Mouse (Mus musculus): ENCODE results near the gene Fbrsl1. TPM values are rescaled to one million over a fixed set of nuclear protein-coding genes. Genes with fewer than 3 reads are reported as not detected.

The Fbrsl1 gene
- polyA plus RNA-seq, 1 experiment from 2014 or later, result 14.9 TPM

DNA sequence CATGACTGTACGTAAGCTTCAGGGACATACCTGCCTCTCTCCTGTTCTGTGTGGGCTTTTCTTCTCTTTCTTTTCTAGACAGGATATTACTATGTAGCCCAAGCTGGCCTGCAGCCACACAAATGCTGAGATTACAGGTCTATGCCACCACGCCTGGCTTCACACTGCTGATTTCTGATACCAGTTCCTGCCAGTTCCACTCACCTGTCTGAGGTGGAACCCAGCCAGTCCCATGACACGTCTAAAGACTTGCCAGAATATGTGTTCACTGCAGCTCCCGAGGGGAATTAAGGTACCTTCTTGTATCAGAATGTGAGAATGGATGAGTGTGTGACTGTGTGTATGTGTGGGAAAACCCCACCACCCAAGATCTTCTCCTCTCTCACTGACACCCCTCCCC, 57.7 kb downstream of the Fbrsl1 start:
- peaks cover 6% of the 10 kb centered on the region for H3K27me3 ChIP-seq (ENCODE audit: control insufficient read depth, insufficient read depth, low read length)
- H3K36me3 ChIP-seq (ENCODE audit: control insufficient read depth, insufficient read depth, low read length), result no peaks in the 10 kb centered on the region
- 84% methylated on average over 4 of the region's 4 CpGs for WGBS
- peaks cover 3% of the 10 kb centered on the region; the same call in 1 of the 2 replicates for H3K4me1 ChIP-seq (ENCODE audit: control insufficient read depth, insufficient read depth, low read length)
- DNase-seq (ENCODE audit: low spot score, missing footprints), result no peak
- no peak for ATAC-seq (ENCODE audit: low FRiP score)
- no peaks in the 10 kb centered on the region for H3K9me3 ChIP-seq (ENCODE audit: control insufficient read depth, low read length)
- no peak overlapping the region for H3K9ac ChIP-seq (ENCODE audit: low read length)
- H3K27ac ChIP-seq (ENCODE audit: low read depth, low read length), result no peak overlapping the region
- no peak overlapping the region for H3K4me3 ChIP-seq (ENCODE audit: low read depth, low read length)
- no peak overlapping the region for H3K4me2 ChIP-seq

DNA sequence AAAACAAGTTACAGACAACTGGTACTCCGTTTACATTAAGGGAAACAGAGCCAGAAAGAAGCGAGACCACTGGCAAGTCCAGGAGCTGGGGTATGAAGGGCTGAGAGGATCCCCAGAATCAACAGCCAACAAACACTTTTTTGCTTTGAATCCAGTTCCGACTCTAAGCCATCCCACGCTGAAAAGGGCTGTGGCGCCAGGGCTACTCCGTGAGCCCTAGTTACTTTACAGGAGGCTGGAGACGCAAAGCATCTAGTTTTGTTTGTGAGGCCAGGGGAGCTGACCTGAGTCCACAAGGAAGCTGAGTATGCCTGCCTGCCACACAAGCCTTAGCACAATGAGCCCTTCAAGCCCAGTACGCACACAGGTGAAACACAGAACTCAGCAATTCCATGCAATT, 61.0 kb downstream of the Fbrsl1 start:
- Histone ChIP-seq H3K9ac (ENCODE audit: low read length) (peak overlapping the region; percentile 59; the same call in 1 of the 2 replicates), H3K4me2 (peak overlapping the region; percentile 63), H3K4me1 (ENCODE audit: control insufficient read depth, insufficient read depth, low read length) (peaks cover 3% of the 10 kb centered on the region; the same call in 1 of the 2 replicates), H3K27me3 (ENCODE audit: control insufficient read depth, insufficient read depth, low read length) (peaks cover 6% of the 10 kb centered on the region), H3K36me3 (ENCODE audit: control insufficient read depth, insufficient read depth, low read length) (no peaks in the 10 kb centered on the region), H3K9me3 (ENCODE audit: control insufficient read depth, low read length) (no peaks in the 10 kb centered on the region), H3K27ac (ENCODE audit: low read depth, low read length) (no peak overlapping the region), H3K4me3 (ENCODE audit: low read depth, low read length) (peak overlapping the region; percentile 61)
- peak; percentile 86 for DNase-seq (ENCODE audit: low spot score, missing footprints)
- WGBS, result 12% methylated on average over 8 of the region's 8 CpGs
- ATAC-seq (ENCODE audit: low FRiP score), result 0 out of 2 replicates have a peak, but pooled peaks have one; percentile 3

DNA sequence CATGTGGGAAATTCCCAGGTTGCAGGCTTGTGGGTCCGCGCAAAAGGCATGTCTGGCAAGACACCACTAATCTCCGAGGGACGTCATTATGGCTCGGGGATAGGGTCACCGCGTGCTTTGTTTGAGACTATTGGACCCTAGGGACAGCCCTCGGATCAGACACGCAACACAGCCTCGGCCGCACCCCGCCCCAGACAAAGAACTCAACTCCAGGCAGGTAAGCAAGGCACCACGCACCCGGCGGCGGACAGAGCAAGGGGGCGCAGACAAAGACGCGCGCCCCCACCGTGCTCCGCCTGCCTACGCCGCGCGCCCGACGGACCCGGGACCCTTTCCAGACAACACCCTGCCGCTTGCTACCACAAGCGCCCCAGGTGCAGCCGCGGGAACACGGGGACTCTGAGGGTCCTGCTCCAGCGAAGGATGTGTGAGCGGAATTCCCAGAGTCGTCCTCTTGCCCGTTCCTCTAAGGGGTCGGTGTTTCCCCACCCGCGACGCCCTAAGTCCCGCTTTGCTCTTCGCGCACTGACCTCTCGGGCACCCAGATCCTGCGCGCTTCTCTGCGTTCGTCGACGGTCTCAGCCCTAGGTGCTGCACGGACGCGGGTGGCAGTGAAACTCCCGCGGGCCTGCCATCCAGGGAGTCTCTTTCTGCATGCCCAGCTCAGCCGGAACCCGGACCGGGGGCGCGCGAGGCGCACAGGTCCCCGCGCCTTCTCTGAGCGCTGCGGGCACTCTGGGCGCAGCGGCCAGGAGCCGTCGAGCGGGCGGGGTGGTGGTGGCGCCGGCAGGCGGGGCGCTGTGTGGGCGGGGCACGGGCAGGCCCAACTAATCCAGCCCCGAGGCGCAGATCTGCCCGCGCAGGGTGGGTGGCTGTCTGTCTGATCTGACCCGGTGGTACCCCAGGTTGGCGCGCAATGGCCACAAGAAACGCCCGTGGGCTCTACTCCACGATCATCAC, 61.7 kb downstream of the Fbrsl1 start:
- peak; percentile 91 for ATAC-seq (ENCODE audit: low FRiP score)
- peak; percentile 96 for DNase-seq (ENCODE audit: low spot score, missing footprints)
- no peak overlapping the region for H3K27ac ChIP-seq (ENCODE audit: low read depth, low read length)
- H3K4me2 ChIP-seq, result peak overlapping the region; percentile 63
- H3K9me3 ChIP-seq (ENCODE audit: control insufficient read depth, low read length), result no peaks in the 10 kb centered on the region
- peak overlapping the region; percentile 61 for H3K4me3 ChIP-seq (ENCODE audit: low read depth, low read length)
- H3K4me1 ChIP-seq (ENCODE audit: control insufficient read depth, insufficient read depth, low read length), result peaks cover 3% of the 10 kb centered on the region; the same call in 1 of the 2 replicates
- H3K27me3 ChIP-seq (ENCODE audit: control insufficient read depth, insufficient read depth, low read length), result peaks cover 6% of the 10 kb centered on the region
- under 1% methylated on average over 90 of the region's 90 CpGs for WGBS
- peak overlapping the region; percentile 73 for H3K9ac ChIP-seq (ENCODE audit: low read length)
- H3K36me3 ChIP-seq (ENCODE audit: control insufficient read depth, insufficient read depth, low read length), result no peaks in the 10 kb centered on the region

DNA sequence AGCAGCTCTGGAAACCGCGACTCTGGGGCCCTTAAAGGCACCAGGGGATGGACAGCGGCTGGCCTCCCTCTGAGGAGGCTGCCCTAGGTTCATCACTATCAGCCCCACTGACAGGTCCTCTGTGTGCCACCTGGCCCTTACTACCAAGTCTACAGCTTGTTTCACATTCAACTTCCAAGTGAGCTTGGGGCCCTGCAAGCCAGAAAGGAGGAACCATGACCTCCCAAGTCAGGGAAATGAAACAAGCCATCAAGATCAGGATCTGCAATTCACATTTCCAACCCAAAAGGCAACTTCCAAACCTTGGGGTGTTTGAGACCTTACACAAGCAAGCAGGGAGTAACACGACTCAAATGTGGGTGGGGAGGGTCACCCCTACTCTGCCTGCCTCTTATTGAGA, 63.0 kb downstream of the Fbrsl1 start:
- Histone ChIP-seq H3K4me3 (ENCODE audit: low read depth, low read length) (peak overlapping the region; percentile 61; the same call in 1 of the 2 replicates), H3K27ac (ENCODE audit: low read depth, low read length) (no peak overlapping the region), H3K9ac (ENCODE audit: low read length) (no peak overlapping the region), H3K9me3 (ENCODE audit: control insufficient read depth, low read length) (no peaks in the 10 kb centered on the region), H3K4me1 (ENCODE audit: control insufficient read depth, insufficient read depth, low read length) (peaks cover 3% of the 10 kb centered on the region; the same call in 1 of the 2 replicates), H3K4me2 (peak overlapping the region; percentile 63), H3K36me3 (ENCODE audit: control insufficient read depth, insufficient read depth, low read length) (no peaks in the 10 kb centered on the region), H3K27me3 (ENCODE audit: control insufficient read depth, insufficient read depth, low read length) (peaks cover 6% of the 10 kb centered on the region)
- ATAC-seq (ENCODE audit: low FRiP score) (no peak), DNase-seq (ENCODE audit: low spot score, missing footprints) (peak; percentile 82)
- 53% methylated on average over 4 of the region's 4 CpGs for WGBS

DNA sequence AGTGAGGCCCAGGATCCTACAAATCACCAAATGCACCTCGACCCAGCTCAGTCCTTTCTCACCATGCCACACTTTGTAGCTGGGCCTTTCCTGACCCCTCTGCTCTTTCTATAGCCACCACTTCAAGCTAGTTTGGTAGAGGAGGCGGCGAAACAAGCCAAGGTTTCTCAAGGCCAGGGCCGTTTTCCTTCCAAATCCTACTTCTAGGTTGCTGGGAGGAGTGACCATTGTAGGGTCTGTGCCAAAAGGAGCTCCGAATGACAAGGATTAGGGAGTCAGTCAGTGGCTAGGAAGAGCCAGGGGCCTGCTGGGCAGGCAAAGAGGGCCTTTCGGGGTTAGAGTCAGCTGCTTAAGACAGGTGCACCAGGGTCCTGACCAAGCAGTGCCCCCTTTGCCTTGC, 63.8 kb downstream of the Fbrsl1 start:
- Histone ChIP-seq H3K4me2 (no peak overlapping the region), H3K9me3 (ENCODE audit: control insufficient read depth, low read length) (no peaks in the 10 kb centered on the region), H3K36me3 (ENCODE audit: control insufficient read depth, insufficient read depth, low read length) (no peaks in the 10 kb centered on the region), H3K27me3 (ENCODE audit: control insufficient read depth, insufficient read depth, low read length) (peaks cover 6% of the 10 kb centered on the region), H3K4me1 (ENCODE audit: control insufficient read depth, insufficient read depth, low read length) (peaks cover 3% of the 10 kb centered on the region; the same call in 1 of the 2 replicates), H3K27ac (ENCODE audit: low read depth, low read length) (no peak overlapping the region), H3K9ac (ENCODE audit: low read length) (no peak overlapping the region), H3K4me3 (ENCODE audit: low read depth, low read length) (no peak overlapping the region)
- DNase-seq (ENCODE audit: low spot score, missing footprints) (peak; percentile 66), ATAC-seq (ENCODE audit: low FRiP score) (no peak)
- 66% methylated on average over 6 of the region's 6 CpGs for WGBS

DNA sequence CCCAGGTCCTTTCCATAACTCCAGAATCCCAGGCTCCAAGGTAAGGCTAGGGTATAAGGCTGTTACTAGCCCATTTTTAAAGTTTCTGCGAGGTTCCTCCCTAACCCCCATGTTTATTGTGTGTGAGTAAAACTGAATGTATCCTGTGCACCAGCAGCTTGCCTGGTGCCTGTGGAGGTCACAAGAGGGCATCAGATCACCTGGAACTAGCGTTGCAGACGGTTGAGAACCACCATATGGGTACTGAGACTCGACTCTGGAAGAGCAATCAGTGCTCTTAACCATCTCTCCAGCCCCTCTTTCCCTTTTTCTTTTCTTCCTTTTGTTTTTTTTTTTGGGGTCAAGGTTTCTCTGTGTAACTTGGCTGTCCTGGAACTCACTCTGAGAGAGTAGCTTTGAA, 68.5 kb downstream of the Fbrsl1 start:
- Histone ChIP-seq H3K4me2 (no peak overlapping the region), H3K27me3 (ENCODE audit: control insufficient read depth, insufficient read depth, low read length) (no peaks in the 10 kb centered on the region), H3K9ac (ENCODE audit: low read length) (no peak overlapping the region), H3K9me3 (ENCODE audit: control insufficient read depth, low read length) (no peaks in the 10 kb centered on the region), H3K4me1 (ENCODE audit: control insufficient read depth, insufficient read depth, low read length) (no peaks in the 10 kb centered on the region), H3K27ac (ENCODE audit: low read depth, low read length) (no peak overlapping the region), H3K4me3 (ENCODE audit: low read depth, low read length) (no peak overlapping the region), H3K36me3 (ENCODE audit: control insufficient read depth, insufficient read depth, low read length) (peaks cover 10% of the 10 kb centered on the region)
- ATAC-seq (ENCODE audit: low FRiP score) (no peak), DNase-seq (ENCODE audit: low spot score, missing footprints) (peak; percentile 57)
- WGBS, result 88% methylated on average over 4 of the region's 4 CpGs

DNA sequence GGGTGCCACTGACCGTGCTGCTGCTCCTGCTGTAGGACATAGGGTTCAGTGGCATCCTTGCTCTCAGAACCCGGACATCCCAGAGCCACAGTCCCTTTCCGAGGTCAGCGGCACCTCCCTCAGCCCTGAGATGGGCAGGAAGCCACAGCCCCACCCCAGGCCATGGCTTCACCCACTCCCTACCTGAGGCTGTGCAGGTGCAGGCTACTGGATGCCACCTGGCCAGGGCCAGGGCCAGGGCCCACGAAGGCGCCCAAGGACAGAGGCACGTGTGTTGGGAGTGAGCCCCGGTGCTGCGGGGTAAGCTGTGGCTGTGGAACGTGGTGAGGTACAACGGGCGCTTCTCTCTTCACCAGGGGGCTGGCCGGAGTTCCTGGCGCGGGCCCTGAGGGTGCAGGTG, 69.2 kb downstream of the Fbrsl1 start:
- H3K4me3 ChIP-seq (ENCODE audit: low read depth, low read length), result no peak overlapping the region
- no peak overlapping the region for H3K4me2 ChIP-seq
- no peaks in the 10 kb centered on the region for H3K4me1 ChIP-seq (ENCODE audit: control insufficient read depth, insufficient read depth, low read length)
- H3K9ac ChIP-seq (ENCODE audit: low read length), result no peak overlapping the region
- 93% methylated on average over 15 of the region's 15 CpGs for WGBS
- H3K36me3 ChIP-seq (ENCODE audit: control insufficient read depth, insufficient read depth, low read length), result peaks cover 10% of the 10 kb centered on the region
- H3K9me3 ChIP-seq (ENCODE audit: control insufficient read depth, low read length), result no peaks in the 10 kb centered on the region
- peak; percentile 28; the same call in 1 of the 2 replicates for ATAC-seq (ENCODE audit: low FRiP score)
- no peaks in the 10 kb centered on the region for H3K27me3 ChIP-seq (ENCODE audit: control insufficient read depth, insufficient read depth, low read length)
- H3K27ac ChIP-seq (ENCODE audit: low read depth, low read length), result no peak overlapping the region
- peak; percentile 60 for DNase-seq (ENCODE audit: low spot score, missing footprints)

DNA sequence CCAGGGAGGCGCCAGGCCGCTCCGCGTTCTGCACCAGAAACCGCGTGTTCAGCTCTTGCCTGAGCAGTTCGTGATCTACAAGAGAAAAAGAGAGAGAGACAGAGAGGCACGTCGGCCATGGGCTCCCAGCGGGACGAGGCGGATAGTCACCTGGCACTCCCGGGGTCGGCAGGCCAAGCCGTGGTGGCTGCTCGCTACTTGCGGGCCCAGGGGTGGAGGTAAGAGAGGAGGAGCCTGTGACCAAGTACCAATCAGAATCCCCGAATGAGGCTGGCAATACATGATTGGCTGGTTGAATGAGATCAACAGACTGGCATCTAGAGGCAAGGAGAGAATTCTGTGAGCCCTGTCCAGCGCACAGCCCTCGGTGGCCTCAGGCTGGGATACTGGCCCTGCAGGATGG, 70.1 kb downstream of the Fbrsl1 start:
- no peaks in the 10 kb centered on the region for H3K27me3 ChIP-seq (ENCODE audit: control insufficient read depth, insufficient read depth, low read length)
- no peak overlapping the region for H3K27ac ChIP-seq (ENCODE audit: low read depth, low read length)
- no peaks in the 10 kb centered on the region for H3K9me3 ChIP-seq (ENCODE audit: control insufficient read depth, low read length)
- H3K4me3 ChIP-seq (ENCODE audit: low read depth, low read length), result no peak overlapping the region; the same call in 1 of the 2 replicates
- H3K36me3 ChIP-seq (ENCODE audit: control insufficient read depth, insufficient read depth, low read length), result peaks cover 10% of the 10 kb centered on the region
- DNase-seq (ENCODE audit: low spot score, missing footprints), result no peak
- peak overlapping the region; percentile 13; the same call in 1 of the 2 replicates for H3K4me2 ChIP-seq
- peak; percentile 43 for ATAC-seq (ENCODE audit: low FRiP score)
- no peaks in the 10 kb centered on the region for H3K4me1 ChIP-seq (ENCODE audit: control insufficient read depth, insufficient read depth, low read length)
- H3K9ac ChIP-seq (ENCODE audit: low read length), result no peak overlapping the region
- WGBS, result 34% methylated on average over 20 of the region's 20 CpGs

DNA sequence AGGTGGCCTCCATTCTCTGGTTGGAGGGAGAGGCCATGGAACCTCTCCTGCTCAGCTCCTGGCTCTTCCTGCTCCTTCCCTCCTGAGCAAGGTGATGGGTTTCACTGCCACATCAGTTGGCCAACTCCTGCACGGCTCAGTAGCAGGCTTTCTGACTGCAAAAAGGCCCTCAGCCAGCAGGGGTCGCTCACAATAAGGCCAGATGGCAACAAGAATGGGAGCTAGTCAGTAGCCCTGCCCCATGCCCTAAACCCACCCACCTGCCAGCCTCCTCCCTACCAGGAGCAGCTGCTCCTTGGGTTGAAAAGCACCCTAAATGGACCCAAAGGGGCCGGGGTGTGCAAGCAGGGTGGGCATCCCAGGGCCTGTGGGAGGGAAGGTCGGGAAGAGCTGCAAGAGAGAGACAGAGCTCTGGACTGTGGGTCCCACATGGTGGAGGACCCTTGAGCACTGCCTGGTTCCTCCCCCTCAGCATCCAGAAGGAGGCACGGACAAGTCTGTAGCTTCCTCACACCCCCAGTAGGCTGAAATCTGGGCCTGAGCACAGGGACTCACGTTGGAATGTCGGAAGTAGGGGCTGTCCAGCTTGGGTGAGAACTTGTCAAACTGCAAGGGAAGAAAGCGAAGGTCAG, 71.4 kb downstream of the Fbrsl1 start:
- peak; percentile 98 for DNase-seq (ENCODE audit: low spot score, missing footprints)
- WGBS, result 59% methylated on average over 8 of the region's 8 CpGs
- Histone ChIP-seq H3K27ac (ENCODE audit: low read depth, low read length) (no peak overlapping the region), H3K27me3 (ENCODE audit: control insufficient read depth, insufficient read depth, low read length) (no peaks in the 10 kb centered on the region), H3K4me1 (ENCODE audit: control insufficient read depth, insufficient read depth, low read length) (no peaks in the 10 kb centered on the region), H3K4me2 (no peak overlapping the region), H3K9me3 (ENCODE audit: control insufficient read depth, low read length) (no peaks in the 10 kb centered on the region), H3K9ac (ENCODE audit: low read length) (no peak overlapping the region), H3K36me3 (ENCODE audit: control insufficient read depth, insufficient read depth, low read length) (peaks cover 10% of the 10 kb centered on the region), H3K4me3 (ENCODE audit: low read depth, low read length) (no peak overlapping the region)
- ATAC-seq (ENCODE audit: low FRiP score), result peak; percentile 41

All from midbrain, embryonic 11.5 days (tissue).